Mouse (Mus musculus) heart, embryonic 16.5 days (tissue): ENCODE results near the gene Atf6b. TPM values are rescaled to one million over a fixed set of nuclear protein-coding genes. Genes with fewer than 3 reads are reported as not detected.

Experiments used
- ATAC-seq: fragments of 200-750 bp; cut with Nextera tagmentation; replicated peaks from 2 replicates; pipeline ENCODE4 v1.8.0; 2017; ENCODE audit warnings: moderate number of reproducible peaks; ENCODE audit not compliant: insufficient read depth, low FRiP score; ENCODE audit errors: extremely low read depth
- H3K27ac ChIP-seq: fragments of 300-500 bp; sonication (generic); 2 replicates; pipeline ENCODE4 v1.5.1; 2014; ENCODE audit warnings: mild to moderate bottlenecking, low read length, control low read depth, moderate library complexity
- H3K27me3 ChIP-seq: fragments of 300-500 bp; sonication (generic); 2 replicates; pipeline ENCODE4 v1.6.1; 2014; ENCODE audit warnings: low read length, mixed read lengths; ENCODE audit not compliant: control insufficient read depth, insufficient read depth
- H3K36me3 ChIP-seq: fragments of 300-500 bp; sonication (generic); 2 replicates; pipeline ENCODE4 v1.6.1; 2014; ENCODE audit not compliant: control insufficient read depth, insufficient read depth
- H3K4me1 ChIP-seq: fragments of 300-500 bp; sonication (generic); 2 replicates; pipeline ENCODE4 v1.6.1; 2014; ENCODE audit warnings: low read length, mixed read lengths; ENCODE audit not compliant: control insufficient read depth, insufficient read depth
- H3K4me2 ChIP-seq: fragments of 300-500 bp; sonication (generic); 2 replicates; pipeline ENCODE4 v1.6.1; 2014; ENCODE audit warnings: low read depth, mild to moderate bottlenecking, control low read depth, low read length
- H3K4me3 ChIP-seq: fragments of 300-500 bp; sonication (generic); 2 replicates; pipeline ENCODE4 v1.5.1; 2014; ENCODE audit warnings: mild to moderate bottlenecking, control low read depth, low read length
- H3K9ac ChIP-seq: fragments of 300-500 bp; sonication (generic); 2 replicates; pipeline ENCODE4 v1.6.1; 2014; ENCODE audit warnings: low read length, control low read depth
- H3K9me3 ChIP-seq: fragments of 300-500 bp; sonication (generic); replicated peaks from 2 replicates; pipeline ENCODE4 v1.6.1; 2016; ENCODE audit warnings: low read length; ENCODE audit not compliant: control insufficient read depth
- WGBS: fragments of 180-500 bp; shearing (Covaris S2); extraction: QIAGEN DNeasy Blood & Tissue Kit; methylation state at CpG from one replicate; pipeline ENCODE4 v1.1.7; 2014; 5-methylcytosine and 5-hydroxymethylcytosine counted together
- polyA plus RNA-seq: library from polyadenylated mRNA; unstranded; fragments of >200 nt; fragmentation: Nextera tagmentation; extraction: Ambion mirVana; gene quantifications from 2 replicates; pipeline ENCODE4 v1.2.1, GENCODE M21; 2015

Gene Atf6b
- polyA plus RNA-seq, 1 experiment from 2014 or later: 45.7 TPM

DNA sequence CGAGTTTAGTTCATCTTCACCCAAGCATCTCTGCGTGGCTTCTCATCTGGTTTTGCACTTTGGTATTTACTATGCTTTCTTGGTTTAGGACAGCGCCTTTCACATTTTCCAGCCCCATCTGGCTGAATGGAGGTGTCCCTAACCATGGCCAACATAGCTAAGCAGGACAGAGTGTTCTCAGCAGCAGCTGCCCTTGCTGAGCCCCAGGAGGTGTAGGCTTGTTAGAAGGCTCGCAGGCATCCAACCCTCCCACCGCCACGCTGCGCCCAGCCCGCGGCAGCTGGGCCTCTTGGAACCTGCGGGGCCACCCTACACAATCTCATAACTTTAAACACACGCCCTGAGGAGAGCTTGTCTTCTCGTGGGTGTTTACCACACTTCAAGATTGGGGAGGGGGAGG lies 29.7 kb downstream of the Atf6b start:
- ATAC-seq: no peak
- no peak overlapping the region for H3K27ac ChIP-seq
- H3K4me2 ChIP-seq: no peak overlapping the region
- H3K9me3 ChIP-seq: no peaks in the 10 kb centered on the region
- H3K9ac ChIP-seq: no peak overlapping the region
- 65% methylated on average over 12 of the region's 12 CpGs for WGBS
- no peaks in the 10 kb centered on the region for H3K36me3 ChIP-seq
- peaks cover 16% of the 10 kb centered on the region for H3K4me1 ChIP-seq
- no peak overlapping the region for H3K4me3 ChIP-seq
- H3K27me3 ChIP-seq: peaks cover 37% of the 10 kb centered on the region

GRCm38 (mm10) chr17:34680191-34680590 lies 33.2 kb downstream of the Atf6b start:
- Histone ChIP-seq H3K9ac (no peak overlapping the region), H3K27me3 (peaks cover 13% of the 10 kb centered on the region), H3K4me3 (no peak overlapping the region), H3K36me3 (no peaks in the 10 kb centered on the region), H3K9me3 (no peaks in the 10 kb centered on the region), H3K4me2 (no peak overlapping the region), H3K4me1 (peaks cover 31% of the 10 kb centered on the region), H3K27ac (no peak overlapping the region)
- no peak for ATAC-seq
- WGBS: 78% methylated on average over 26 of the region's 26 CpGs

DNA sequence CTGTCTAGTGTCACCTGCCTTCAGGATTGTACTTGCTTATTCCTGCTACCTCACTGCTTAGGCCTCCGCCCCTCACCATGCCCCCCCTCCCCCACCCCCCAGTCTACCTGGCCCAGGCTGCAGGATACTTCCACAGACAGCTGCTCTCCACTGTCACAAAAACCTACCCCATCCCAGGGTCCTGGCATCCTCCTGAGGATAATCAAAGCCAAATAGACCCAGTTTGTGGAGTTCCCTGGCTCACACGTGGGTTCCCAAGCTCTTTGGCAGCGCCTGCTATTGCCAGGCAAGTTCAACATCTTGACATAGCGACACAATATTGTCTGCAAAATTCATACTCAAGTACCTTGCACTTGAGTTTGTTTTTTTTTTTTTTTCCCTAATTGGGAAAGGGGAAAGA lies 33.7 kb downstream of the Atf6b start:
- no peaks in the 10 kb centered on the region for H3K36me3 ChIP-seq
- WGBS: 82% methylated on average over 4 of the region's 4 CpGs
- peaks cover 32% of the 10 kb centered on the region for H3K4me1 ChIP-seq
- no peak for ATAC-seq
- H3K4me3 ChIP-seq: no peak overlapping the region
- H3K9me3 ChIP-seq: no peaks in the 10 kb centered on the region
- H3K27ac ChIP-seq: no peak overlapping the region
- no peak overlapping the region for H3K4me2 ChIP-seq
- H3K27me3 ChIP-seq: peaks cover 13% of the 10 kb centered on the region
- no peak overlapping the region for H3K9ac ChIP-seq

DNA sequence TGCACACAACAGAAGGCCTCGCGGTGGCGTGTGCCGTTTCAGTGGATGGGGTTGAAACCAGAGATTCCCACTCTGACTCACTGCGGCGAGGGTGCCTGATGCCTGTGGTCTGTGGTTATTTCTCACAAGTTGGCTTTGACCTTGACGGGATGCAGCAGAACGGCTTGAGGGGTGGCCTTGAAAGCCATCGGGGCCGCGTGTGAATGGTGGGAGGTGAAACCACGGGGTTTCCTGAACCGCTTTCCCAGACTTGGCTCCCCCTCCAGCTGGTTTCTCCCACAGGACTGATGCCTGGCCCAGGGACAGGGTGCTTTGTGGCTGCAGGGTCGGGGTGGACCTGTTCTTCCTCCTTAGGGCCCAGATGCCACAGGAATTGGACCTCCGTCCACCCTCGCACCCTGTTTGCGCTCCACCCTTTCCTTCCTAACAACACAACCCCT lies 34.2 kb downstream of the Atf6b start:
- no peak for ATAC-seq
- H3K4me1 ChIP-seq: peaks cover 32% of the 10 kb centered on the region
- H3K9me3 ChIP-seq: no peaks in the 10 kb centered on the region
- peaks cover 13% of the 10 kb centered on the region for H3K27me3 ChIP-seq
- 65% methylated on average over 17 of the region's 17 CpGs for WGBS
- H3K27ac ChIP-seq: no peak overlapping the region
- H3K4me2 ChIP-seq: no peak overlapping the region
- H3K36me3 ChIP-seq: no peaks in the 10 kb centered on the region
- no peak overlapping the region; the same call in 1 of the 2 replicates for H3K9ac ChIP-seq
- no peak overlapping the region for H3K4me3 ChIP-seq

- Histone ChIP-seq H3K4me1 (peaks cover 32% of the 10 kb centered on the region), H3K4me3 (no peak overlapping the region), H3K9me3 (no peaks in the 10 kb centered on the region), H3K4me2 (no peak overlapping the region), H3K36me3 (no peaks in the 10 kb centered on the region), H3K27ac (no peak overlapping the region), H3K27me3 (peaks cover 8% of the 10 kb centered on the region), H3K9ac (no peak overlapping the region; the same call in 1 of the 2 replicates)
- no peak for ATAC-seq
- 53% methylated on average over 11 of the region's 11 CpGs for WGBS
Observed at GRCm38 (mm10) chr17:34681881-34682536, 35.1 kb downstream of the Atf6b start.

- H3K9ac ChIP-seq: no peak overlapping the region
- no peak overlapping the region for H3K4me3 ChIP-seq
- 74% methylated on average over 8 of the region's 8 CpGs for WGBS
- no peak overlapping the region for H3K27ac ChIP-seq
- H3K36me3 ChIP-seq: no peaks in the 10 kb centered on the region
- H3K4me1 ChIP-seq: peaks cover 32% of the 10 kb centered on the region
- peaks cover 8% of the 10 kb centered on the region for H3K27me3 ChIP-seq
- no peak for ATAC-seq
- H3K9me3 ChIP-seq: 0 out of 2 replicates have a peak, but pooled peaks cover 2% of the 10 kb centered on the region
- no peak overlapping the region for H3K4me2 ChIP-seq
Observed at GRCm38 (mm10) chr17:34683179-34683578, 36.2 kb downstream of the Atf6b start.

DNA sequence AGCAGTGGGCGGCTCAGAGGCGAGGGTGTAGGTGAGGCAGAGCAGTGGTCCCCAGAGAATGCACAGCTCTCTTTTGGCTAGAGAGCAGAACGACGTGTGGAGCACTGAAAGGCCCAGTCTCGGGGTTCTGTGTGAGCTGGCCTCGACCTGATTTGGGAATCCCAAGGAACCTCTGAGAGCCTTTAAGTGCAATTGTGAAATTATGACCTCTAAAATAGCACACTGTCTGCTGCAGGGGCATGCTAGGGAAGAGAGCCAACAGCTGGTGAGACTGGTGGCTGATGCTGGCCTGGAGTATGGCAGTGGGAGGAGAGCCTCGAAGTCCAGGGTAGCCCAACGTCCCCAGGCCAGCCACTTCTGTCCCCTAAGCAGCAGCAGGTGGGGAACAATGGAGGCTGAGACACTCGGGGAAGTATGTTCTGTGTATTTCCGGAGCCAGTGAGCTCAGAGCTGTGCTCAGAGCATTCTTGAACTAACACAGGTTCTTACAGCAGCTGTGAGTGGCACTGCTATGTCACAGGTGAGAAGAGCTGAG lies 36.8 kb downstream of the Atf6b start:
- H3K4me2 ChIP-seq: no peak overlapping the region

GRCm38 (mm10) chr17:34684253-34684893 lies 37.4 kb downstream of the Atf6b start:
- H3K36me3 ChIP-seq: no peaks in the 10 kb centered on the region
- peaks cover 32% of the 10 kb centered on the region for H3K4me1 ChIP-seq
- 37% methylated on average over 9 of the region's 9 CpGs for WGBS
- H3K4me2 ChIP-seq: no peak overlapping the region
- H3K9me3 ChIP-seq: 0 out of 2 replicates have a peak, but pooled peaks cover 4% of the 10 kb centered on the region
- peaks cover 5% of the 10 kb centered on the region for H3K27me3 ChIP-seq
- 0 out of 2 replicates have a peak, but pooled peaks have one; percentile 35 for ATAC-seq
- no peak overlapping the region for H3K9ac ChIP-seq
- H3K4me3 ChIP-seq: no peak overlapping the region
- peak overlapping the region; percentile 62 for H3K27ac ChIP-seq

More for the DNA sequence above, 36.8 kb downstream of the Atf6b start:
- Histone ChIP-seq H3K27me3 (peaks cover 5% of the 10 kb centered on the region), H3K9ac (no peak overlapping the region), H3K4me3 (no peak overlapping the region), H3K27ac (no peak overlapping the region), H3K4me1 (peaks cover 32% of the 10 kb centered on the region), H3K36me3 (no peaks in the 10 kb centered on the region), H3K9me3 (0 out of 2 replicates have a peak, but pooled peaks cover 4% of the 10 kb centered on the region)
- ATAC-seq: no peak
- WGBS: 58% methylated on average over 10 of the region's 10 CpGs
